Mouse (Mus musculus) kidney, postnatal 14 days (tissue): ENCODE measurements around the gene Mrgpra2b.
"Not testable (repeated sequence)": the region's sequence is repeated elsewhere in the genome, so short reads cannot be mapped to it uniquely, and the experiment has no call there.

ENCODE experiments used
- DNase-seq: peaks from one replicate; pipeline ENCODE4 v3.0.0; 2022; ENCODE audit warnings: mixed read lengths

Gene Mrgpra2b

GRCm38 (mm10) chr7:47528762-47529161 is at the start of gene Mrgpra2b:
TSS of gene Mrgpra2b (minus strand) at chr7:47528862.
- no peak for DNase-seq

GRCm38 (mm10) chr7:47516379-47516778 is 12.3 kb downstream of the Mrgpra2b start:
- no peak for DNase-seq

- DNase-seq: no peak
Observed at GRCm38 (mm10) chr7:47515050-47515449, 13.6 kb downstream of the Mrgpra2b start.

- DNase-seq: no peak
Observed at GRCm38 (mm10) chr7:47502953-47503352, 25.7 kb downstream of the Mrgpra2b start.

- DNase-seq: not testable (repeated sequence)
Observed at GRCm38 (mm10) chr7:47491266-47491665, 37.4 kb downstream of the Mrgpra2b start.

- DNase-seq: not testable (repeated sequence)
Observed at GRCm38 (mm10) chr7:47489438-47489837, 39.2 kb downstream of the Mrgpra2b start.

- not testable (repeated sequence) for DNase-seq
Observed at GRCm38 (mm10) chr7:47483181-47483580, 45.5 kb downstream of the Mrgpra2b start.

GRCm38 (mm10) chr7:47473904-47474303 is 54.8 kb downstream of the Mrgpra2b start:
- not testable (repeated sequence) for DNase-seq

- DNase-seq: not testable (repeated sequence)
Observed at GRCm38 (mm10) chr7:47465278-47465981, 63.2 kb downstream of the Mrgpra2b start.

GRCm38 (mm10) chr7:47452015-47452414 is 76.6 kb downstream of the Mrgpra2b start, which contains the start of gene Mrgpra2a:
TSS of gene Mrgpra2a (minus strand) at chr7:47452139.
- DNase-seq: not testable (repeated sequence)

- DNase-seq: not testable (repeated sequence)
Observed at GRCm38 (mm10) chr7:47445729-47446128, 82.9 kb downstream of the Mrgpra2b start.

- not testable (repeated sequence) for DNase-seq
Observed at GRCm38 (mm10) chr7:47436463-47436862, 92.2 kb downstream of the Mrgpra2b start.

GRCm38 (mm10) chr7:47427815-47428508 is 100.7 kb downstream of the Mrgpra2b start:
- DNase-seq: not testable (repeated sequence)
